Mouse (Mus musculus): ENCODE measurements around the gene Gtf2h5.

Gene Gtf2h5

DNA sequence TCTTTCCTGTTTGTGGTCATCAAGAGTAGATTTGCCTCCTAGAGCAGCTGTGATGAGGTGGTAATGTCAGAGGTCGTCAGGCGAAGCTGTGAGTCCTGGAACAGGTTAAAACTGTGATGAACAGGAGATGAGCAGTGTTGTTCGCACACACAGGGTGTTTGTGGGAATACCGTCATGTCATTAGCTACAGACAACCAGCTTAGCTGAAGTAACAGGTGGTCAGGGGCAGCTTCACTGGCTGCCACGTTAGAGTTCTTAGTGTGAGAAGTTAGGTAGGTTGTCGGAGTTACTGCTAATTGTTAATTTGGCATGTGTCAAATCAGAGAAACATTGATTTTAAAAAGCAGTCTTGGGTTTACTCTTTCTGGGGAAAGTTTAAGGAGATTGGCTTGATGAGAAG is 34.1 kb downstream of the Gtf2h5 start:
- WGBS = 78% methylated on average over 6 of the region's 6 CpGs

- WGBS = 95% methylated on average over 9 of the region's 9 CpGs
Measured at GRCm38 (mm10) chr17:6115085-6115484, 35.5 kb downstream of the Gtf2h5 start.

- 79% methylated on average over 4 of the region's 4 CpGs for WGBS
Measured at GRCm38 (mm10) chr17:6117148-6117725, 37.7 kb downstream of the Gtf2h5 start.

DNA sequence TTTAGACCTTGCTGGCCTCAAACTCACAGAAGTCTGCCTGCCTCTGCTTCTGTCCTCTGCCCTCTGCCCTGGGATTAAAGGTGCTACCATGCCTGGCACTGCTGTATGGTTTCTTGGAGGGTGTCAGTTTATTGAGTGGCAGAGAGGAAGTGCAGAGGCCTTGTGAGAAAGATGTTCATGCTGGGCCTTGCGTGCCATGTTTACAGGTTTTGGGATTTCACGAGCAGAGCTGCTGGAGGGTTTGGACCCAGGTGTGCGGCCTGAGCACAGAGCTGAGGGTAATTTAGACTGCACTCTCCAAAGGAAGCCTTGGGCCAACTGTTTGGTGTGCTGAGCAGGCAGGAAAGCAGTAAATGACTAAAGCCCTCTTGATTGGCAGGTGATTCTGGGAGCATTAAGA is 38.3 kb downstream of the Gtf2h5 start:
- 74% methylated on average over 3 of the region's 3 CpGs for WGBS

GRCm38 (mm10) chr17:6118861-6119260 is 39.3 kb downstream of the Gtf2h5 start:
- 76% methylated on average over 4 of the region's 4 CpGs for WGBS

DNA sequence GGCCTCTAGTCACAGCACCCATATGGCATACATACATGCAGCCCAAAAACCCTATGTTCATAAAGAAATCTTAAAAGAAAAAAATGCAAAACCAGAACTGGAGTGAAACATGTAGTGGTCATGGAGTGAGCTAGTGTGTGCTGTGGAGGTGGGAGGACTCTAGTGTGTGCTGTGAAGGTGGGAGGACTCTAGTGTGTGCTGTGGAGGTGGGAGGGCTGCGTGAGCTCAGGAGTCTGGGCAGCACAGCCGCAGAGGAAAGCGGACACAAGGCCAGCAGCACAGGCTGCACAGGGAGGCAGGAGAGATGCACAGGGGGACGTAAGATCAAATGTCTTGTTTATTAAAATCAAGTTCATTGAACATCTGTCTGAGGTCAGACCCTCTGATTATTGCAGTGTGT is 44.2 kb downstream of the Gtf2h5 start:
- WGBS = 56% methylated on average over 4 of the region's 4 CpGs

- WGBS = 65% methylated on average over 3 of the region's 3 CpGs
Measured at GRCm38 (mm10) chr17:6125441-6125840, 45.9 kb downstream of the Gtf2h5 start.

DNA sequence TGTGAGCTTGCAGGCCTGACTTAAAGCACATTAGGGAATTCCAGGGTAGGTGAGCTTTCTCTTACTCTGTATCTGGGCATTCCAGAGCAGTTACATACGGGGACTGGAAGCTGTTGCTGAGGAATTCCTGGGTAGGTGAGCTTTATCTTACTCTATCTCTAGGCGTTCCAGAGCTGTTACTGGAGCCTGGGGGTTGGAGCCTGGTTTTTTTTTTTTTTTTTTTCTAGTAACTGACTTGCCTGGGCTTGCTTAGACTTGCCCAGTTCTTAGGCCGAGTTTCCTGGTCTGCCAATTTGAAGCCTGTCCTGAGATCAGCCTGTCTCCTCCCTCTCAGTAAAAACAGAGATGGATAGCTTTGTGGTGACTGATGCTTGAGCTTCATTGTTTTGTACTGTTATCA is 48.5 kb downstream of the Gtf2h5 start:
- 83% methylated on average over 3 of the region's 3 CpGs for WGBS

DNA sequence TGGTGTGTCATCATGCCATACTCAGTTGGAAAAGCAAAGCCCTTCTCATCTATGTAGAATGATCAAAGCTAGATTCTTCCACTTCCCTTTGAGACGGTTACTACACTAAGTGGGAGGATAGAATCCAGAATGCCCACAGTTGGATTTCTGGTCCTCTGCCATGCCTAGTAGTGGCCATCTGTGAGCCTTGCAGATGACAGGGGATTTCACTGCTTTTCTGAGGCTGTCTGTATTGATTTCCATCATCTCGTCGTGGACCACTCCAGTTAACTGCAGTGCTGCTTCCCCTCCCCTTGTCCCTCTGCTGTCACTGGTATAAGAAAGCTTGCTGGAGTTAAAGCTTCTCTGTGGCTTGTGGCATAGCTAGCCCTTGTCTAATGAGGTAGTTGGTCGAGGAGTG is 49.8 kb downstream of the Gtf2h5 start:
- 31% methylated on average over 4 of the region's 4 CpGs for WGBS

- 87% methylated on average over 3 of the region's 3 CpGs for WGBS
Measured at GRCm38 (mm10) chr17:6131083-6131482, 51.5 kb downstream of the Gtf2h5 start.

Data from cerebral cortex, adult 2 months (tissue).